Mouse (Mus musculus) hematopoietic stem cell, adult 5-6 weeks (primary cell): ENCODE measurements around the gene Fam71f2. TPM values are rescaled to one million over a fixed set of nuclear protein-coding genes. Genes with fewer than 3 reads are reported as not detected.

Experiments
- ATAC-seq, 2 experiments: fragments of 125-278 bp in 1 of 2; replicated peaks in 1 of 2; 2 replicates each; pipeline ENCODE4 v1.8.0; 2016 to 2017; ENCODE audit warnings: inconsistent platforms in 2 of 2, mild to moderate bottlenecking in 2 of 2, moderate number of reproducible peaks in 2 of 2, low read depth in 1 of 2, moderate TSS enrichment in 1 of 2; ENCODE audit not compliant: low FRiP score in 2 of 2, poor library complexity in 2 of 2, severe bottlenecking in 2 of 2, insufficient read depth in 1 of 2, low TSS enrichment in 1 of 2
- total RNA-seq: library from RNA; stranded (forward); fragments of 172-1452, 232-1000 nt; gene quantifications from 2 replicates; pipeline ENCODE4 v1.2.3, GENCODE M21; 2017

Gene Fam71f2
- total RNA-seq, 1 experiment from 2014 or later: not detected

GRCm38 (mm10) chr6:29317941-29318340 is 38.5 kb downstream of the Fam71f2 start:
- no peak for ATAC-seq

- ATAC-seq: no peak
These were observed 39.5 kb downstream of the Fam71f2 start, which contains the start of gene Fam71f1 for GRCm38 (mm10) chr6:29318879-29319278. TSS of gene Fam71f1 (plus strand) at chr6:29319140.

GRCm38 (mm10) chr6:29321586-29321985 is 42.2 kb downstream of the Fam71f2 start:
- no peak for ATAC-seq

- ATAC-seq: no peak
These were observed 42.8 kb downstream of the Fam71f2 start for GRCm38 (mm10) chr6:29322147-29322546.

DNA sequence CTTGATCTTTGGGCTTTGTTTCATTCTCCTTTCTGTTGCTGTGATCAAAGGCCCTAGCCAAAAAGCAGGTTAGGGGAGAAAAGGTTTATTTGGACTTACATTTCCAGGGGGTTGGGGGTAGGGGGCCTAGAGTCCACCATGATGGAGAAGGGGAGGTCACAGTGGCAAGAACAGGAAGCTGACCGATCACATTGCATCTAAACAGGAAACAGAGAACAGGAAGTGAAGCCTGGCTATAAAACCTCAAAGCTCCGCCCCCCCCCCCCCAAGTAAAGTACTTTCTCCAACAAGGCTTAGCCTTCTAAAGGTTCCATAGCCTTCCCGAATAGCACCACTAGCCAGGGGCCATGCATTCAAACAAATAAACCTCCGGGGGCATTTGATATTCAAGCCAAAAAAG is 43.3 kb downstream of the Fam71f2 start:
- no peak for ATAC-seq

GRCm38 (mm10) chr6:29326961-29327360 is 47.6 kb downstream of the Fam71f2 start:
- no peak for ATAC-seq

DNA sequence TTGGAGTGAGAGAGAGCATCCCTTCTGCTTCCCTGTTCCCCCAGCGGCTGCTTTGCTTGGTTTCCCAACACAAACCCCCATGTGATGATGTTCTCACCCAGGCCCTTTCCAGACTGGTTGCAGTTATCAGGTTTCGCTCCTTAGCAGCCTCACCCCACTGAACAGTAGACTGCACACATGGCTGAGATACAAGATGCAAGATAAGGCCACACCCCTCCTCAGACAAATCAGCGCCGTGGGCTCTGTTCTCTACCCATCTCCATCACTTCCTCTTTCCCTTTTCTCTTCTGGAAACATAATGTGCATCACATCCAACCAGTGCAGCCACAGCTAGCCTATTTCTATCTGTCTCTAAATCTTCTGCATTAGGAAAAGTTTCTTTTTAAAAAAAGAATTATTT is 50.1 kb downstream of the Fam71f2 start:
- ATAC-seq: no peak

Other genes starting within 250 kb of the Fam71f2 start
- gene Lep, start 219.4 kb upstream of the Fam71f2 start, total RNA-seq: not detected in 2 replicates
- gene Rbm28, start 114.6 kb upstream of the Fam71f2 start, total RNA-seq: 53.1 and 66.5 TPM in 2 replicates
- gene Prrt4, start 100.0 kb upstream of the Fam71f2 start, total RNA-seq: not detected in 2 replicates
- 70.0 and 72.4 TPM in 2 replicates for gene Impdh1, start 63.2 kb upstream of the Fam71f2 start, total RNA-seq
- 26.3 and 27.7 TPM in 2 replicates for gene Hilpda, start 7.1 kb upstream of the Fam71f2 start, total RNA-seq
- gene Fam71f1, start 39.5 kb downstream of the Fam71f2 start, total RNA-seq: not detected in 2 replicates
- 162 and 228 TPM in 2 replicates for gene Calu, start 68.5 kb downstream of the Fam71f2 start, total RNA-seq
- not detected in 2 replicates for gene Opn1sw, start 108.9 kb downstream of the Fam71f2 start, total RNA-seq
- gene Ccdc136, start 116.7 kb downstream of the Fam71f2 start, total RNA-seq: 0.40 and 0.44 TPM in 2 replicates
- not detected in 2 replicates for gene Flnc, start 153.7 kb downstream of the Fam71f2 start, total RNA-seq
- gene Atp6v1f, start 188.1 kb downstream of the Fam71f2 start, total RNA-seq: 131 and 182 TPM in 2 replicates
- 3.4 TPM in 1 of 2 replicates, not detected in the other for gene Atp6v1fnb, start 191.8 kb downstream of the Fam71f2 start, total RNA-seq
- not detected in 2 replicates for gene Kcp, start 228.4 kb downstream of the Fam71f2 start, total RNA-seq
- 19.3 and 23.7 TPM in 2 replicates for gene Irf5, start 247.0 kb downstream of the Fam71f2 start, total RNA-seq